Mouse (Mus musculus): Measurements from ENCODE around the gene Camta1. TPM values are rescaled to one million over a fixed set of nuclear protein-coding genes. Genes with fewer than 3 reads are reported as not detected.

Gene Camta1
- total RNA-seq, 2 experiments from 2014 or later = 51.1 to 60.0 TPM

DNA sequence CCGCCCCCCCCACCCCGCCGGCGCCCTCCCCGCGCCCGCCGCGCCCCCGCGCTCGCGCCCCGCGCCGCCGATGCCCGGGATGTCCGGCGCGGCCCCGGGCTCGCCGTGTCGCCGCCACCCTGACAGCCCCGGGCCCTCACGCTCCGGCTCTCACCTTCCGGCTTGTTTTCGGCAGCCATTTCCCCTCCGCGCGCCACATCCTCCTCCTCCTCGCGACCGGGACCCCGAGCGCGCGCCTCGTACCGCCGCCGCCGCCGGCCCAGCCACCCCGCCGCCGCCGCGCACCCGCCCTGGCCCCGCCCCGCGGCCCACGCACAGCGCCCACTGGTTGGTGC is 238 bp downstream of the Camta1 start:
- no peak for DNase-seq (ENCODE audit: low spot score in 2 of 2)

DNA sequence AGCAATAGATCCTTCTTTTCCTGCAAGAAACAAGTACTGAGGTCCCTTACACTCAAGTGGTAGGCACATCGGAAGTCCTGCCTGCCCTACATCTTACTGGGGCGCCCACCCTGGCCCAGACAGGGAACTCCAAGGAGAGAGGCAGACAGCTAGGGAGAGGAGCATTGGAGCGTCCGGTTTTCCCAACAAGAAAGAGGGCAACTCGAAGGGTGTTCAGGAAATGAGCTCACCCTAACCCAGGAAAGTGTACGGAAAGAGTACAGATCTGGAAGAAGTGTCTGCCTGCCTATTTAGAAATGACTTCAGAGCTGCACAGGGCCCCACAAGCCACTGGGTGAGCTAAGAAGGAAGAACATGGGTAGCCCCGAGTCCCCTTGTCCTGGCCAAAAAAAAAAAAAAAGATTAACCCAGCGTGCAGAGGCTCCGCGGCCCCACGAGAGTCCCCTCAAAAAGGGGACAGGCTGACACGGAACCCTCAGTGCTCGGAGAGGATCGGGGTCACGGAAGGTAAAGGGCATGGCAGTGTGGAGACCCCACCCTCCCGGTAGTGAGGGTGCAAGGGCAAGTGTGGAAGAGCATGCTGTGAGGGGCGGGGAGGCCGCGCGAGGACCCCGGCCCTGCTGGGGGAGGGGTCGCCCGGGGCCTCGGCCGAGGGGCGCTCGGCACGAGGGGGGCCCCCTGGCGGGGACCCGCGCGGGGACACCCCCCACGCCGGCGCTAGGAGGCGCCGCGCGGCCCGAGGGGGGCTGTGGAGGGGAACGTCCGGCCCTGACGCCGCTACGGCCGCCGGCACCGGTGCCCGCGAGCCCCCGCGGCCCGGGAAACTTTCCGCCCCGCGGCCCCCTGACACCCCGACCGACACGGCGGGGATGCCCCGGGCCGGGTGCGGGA is 990 bp downstream of the Camta1 start:
- DNase-seq (ENCODE audit: low spot score in 2 of 2) = no peak

DNA sequence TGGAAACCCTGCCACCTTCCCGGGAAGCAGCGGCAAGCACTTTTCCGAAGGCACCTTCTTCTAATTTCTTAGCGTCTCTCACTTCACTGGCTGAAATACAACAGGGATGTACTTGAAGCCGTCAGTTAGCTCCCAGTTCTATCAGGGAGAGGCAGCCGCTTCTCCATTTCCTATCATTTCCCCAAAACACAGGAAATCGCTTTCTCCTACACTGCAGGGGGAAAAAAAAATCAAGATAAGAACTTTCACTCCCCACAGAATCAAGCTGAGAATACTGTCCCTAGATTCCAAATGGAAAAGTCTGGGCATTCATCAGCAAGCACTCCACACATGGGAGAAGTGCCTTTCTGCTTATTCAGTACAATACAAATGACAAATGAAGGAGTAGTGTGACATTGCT is 2.4 kb downstream of the Camta1 start:
- DNase-seq (ENCODE audit: low spot score in 2 of 2) = no peak

DNA sequence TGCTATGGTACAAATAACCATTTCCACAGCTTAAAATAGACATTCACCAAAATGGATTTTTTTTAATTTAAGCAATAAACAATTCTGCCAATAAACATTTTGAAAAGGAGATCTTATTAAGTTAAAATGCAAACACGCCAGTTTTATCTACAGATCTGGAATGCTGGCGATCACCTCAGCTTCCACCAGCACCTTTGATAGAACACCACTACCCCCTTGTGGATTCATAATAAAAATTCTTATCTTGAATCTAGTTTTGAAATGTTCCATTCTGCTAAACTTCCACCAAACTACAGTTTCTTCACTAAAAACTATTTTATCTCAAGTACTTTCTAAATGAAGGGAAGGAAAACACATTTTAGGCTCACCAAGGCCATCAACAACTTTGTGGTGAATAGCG is 7.7 kb downstream of the Camta1 start:
- no peak for DNase-seq (ENCODE audit: low spot score in 2 of 2)

GRCm38 (mm10) chr4:151851179-151851578 is 10.5 kb downstream of the Camta1 start:
- peak in 1 of 2 experiments; percentile 10 for DNase-seq (ENCODE audit: low spot score in 2 of 2)

DNA sequence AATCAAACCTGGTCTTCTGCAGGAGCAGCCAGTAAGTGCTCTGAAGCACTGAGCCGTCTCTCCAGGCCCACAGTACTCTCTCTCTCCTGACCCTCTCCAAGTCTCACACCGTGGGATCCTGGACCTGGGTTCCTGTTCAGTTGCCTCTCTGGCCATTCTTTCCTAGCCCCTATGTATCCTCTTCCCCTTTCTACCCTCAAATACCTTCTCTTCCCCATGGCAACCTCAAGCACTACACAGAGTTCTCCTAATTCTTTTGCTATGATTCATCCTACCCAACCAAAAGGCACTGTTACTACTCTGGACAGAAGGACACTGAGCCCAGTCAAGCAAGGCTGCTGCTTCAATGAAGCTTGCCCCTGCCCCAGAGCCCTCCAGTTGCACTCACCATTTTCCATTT is 19.1 kb downstream of the Camta1 start:
- no peak for DNase-seq (ENCODE audit: low spot score in 2 of 2)

- DNase-seq (ENCODE audit: low spot score in 2 of 2) = no peak
Observed at GRCm38 (mm10) chr4:151838518-151838917, 23.2 kb downstream of the Camta1 start.

DNA sequence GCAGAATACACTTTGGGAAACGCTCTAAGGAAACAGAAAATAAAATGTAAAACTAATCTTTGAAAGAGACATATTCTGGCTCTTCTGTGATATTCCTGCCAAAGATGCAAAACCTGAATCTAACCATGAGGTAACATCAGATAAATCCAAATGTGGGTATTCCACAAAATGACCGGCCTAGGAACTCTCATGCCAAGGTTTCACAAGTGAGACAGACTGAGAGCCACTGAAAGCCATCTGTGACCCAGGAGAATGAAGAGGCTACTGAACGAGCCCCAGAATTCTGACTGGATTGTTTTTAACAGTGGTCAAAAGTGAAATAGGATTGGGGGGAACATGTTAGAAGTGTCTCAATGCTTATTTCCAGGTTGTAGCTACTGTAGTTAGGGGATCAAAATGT is 25.8 kb downstream of the Camta1 start:
- DNase-seq (ENCODE audit: low spot score in 2 of 2) = no peak

DNA sequence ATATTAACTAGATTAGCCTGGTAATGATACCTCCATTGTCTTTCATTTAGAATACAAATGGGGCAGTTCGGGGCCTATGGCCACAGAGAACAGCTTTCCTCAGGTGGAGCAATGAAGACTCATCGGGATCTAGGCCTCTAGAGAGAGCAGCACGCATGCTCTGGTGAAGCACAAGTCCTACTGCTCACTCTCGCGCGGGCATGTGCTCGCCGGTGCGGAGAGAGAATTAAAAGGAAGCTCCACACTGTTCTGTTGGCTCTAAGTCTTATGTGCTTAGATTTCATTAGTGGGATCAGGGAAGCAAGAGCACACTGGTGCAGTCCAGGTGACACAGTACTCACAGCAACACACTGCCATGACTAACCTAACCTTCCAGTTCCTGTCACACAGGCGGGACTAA is 27.1 kb downstream of the Camta1 start:
- no peak for DNase-seq (ENCODE audit: low spot score in 2 of 2)

GRCm38 (mm10) chr4:151833940-151834449 is 27.7 kb downstream of the Camta1 start:
- DNase-seq (ENCODE audit: low spot score in 2 of 2) = no peak

DNA sequence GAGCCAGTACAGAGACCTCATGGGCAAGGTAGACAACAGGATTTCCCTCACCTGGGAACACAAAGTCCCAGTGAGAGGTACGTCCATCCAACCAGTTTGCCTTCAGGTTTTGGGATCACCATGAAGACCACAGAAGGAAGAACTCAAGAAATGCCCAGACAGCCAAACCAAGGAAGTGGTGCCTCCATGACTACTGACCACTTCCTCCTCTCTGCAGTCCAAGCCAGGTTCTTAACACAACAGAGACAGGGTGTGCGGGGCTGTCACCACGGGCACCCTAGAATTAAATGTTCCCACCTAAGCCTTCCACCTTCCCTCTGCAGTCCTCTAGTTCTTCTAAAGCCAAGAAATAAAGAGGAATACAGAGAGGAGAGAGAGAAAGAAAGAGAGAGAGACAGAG is 33.8 kb downstream of the Camta1 start:
- DNase-seq (ENCODE audit: low spot score in 2 of 2) = no peak

- DNase-seq (ENCODE audit: low spot score in 2 of 2) = no peak
Observed at GRCm38 (mm10) chr4:151827356-151827755, 34.3 kb downstream of the Camta1 start.

GRCm38 (mm10) chr4:151823963-151824362 is 37.7 kb downstream of the Camta1 start:
- no peak for DNase-seq (ENCODE audit: low spot score in 2 of 2)

GRCm38 (mm10) chr4:151822986-151823385 is 38.7 kb downstream of the Camta1 start:
- no peak for DNase-seq (ENCODE audit: low spot score in 2 of 2)

GRCm38 (mm10) chr4:151817981-151818766 is 43.5 kb downstream of the Camta1 start:
- DNase-seq (ENCODE audit: low spot score in 2 of 2) = no peak

GRCm38 (mm10) chr4:151813711-151814110 is 48.0 kb downstream of the Camta1 start:
- DNase-seq (ENCODE audit: low spot score in 2 of 2) = no peak

DNA sequence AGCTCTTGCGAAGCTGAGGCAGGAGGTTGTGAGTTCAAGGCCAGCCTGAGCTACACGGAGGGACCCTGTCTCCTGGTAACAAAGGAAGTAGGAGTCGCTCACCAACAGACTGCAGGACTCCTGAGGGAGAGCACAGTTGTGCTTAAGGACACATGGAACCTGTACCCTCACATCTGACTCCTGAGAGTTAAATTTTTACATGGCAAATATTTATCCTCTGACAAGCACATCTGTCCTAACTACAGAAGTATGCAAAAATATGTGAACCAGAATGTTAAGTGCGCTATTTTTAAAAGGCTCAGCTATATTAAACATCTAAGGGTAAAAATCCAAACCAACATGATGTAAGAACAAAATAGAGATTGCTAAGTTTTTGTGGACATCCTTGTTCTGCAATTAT is 56.0 kb downstream of the Camta1 start:
- no peak for DNase-seq (ENCODE audit: low spot score in 2 of 2)

- no peak for DNase-seq (ENCODE audit: low spot score in 2 of 2)
Observed at GRCm38 (mm10) chr4:151805046-151805445, 56.6 kb downstream of the Camta1 start.

DNA sequence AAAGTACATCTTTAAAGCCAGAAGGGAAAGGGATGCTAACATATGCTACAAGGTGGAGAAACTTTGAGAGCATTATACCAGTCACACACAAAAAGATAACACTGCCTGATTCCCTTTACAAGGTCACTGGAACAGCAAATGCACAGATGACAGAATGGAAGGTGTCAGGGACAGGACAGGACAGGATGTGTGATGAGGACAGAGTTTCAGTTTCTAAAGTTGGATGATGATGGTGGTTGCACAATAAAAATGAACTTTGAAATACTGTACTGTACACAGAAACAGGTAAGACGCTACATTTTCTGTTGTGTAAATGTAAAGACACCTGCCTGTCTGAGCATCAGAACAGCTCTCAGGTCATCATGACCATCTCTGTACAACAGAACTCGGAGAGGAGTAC is 57.5 kb downstream of the Camta1 start:
- DNase-seq (ENCODE audit: low spot score in 2 of 2) = no peak

DNA sequence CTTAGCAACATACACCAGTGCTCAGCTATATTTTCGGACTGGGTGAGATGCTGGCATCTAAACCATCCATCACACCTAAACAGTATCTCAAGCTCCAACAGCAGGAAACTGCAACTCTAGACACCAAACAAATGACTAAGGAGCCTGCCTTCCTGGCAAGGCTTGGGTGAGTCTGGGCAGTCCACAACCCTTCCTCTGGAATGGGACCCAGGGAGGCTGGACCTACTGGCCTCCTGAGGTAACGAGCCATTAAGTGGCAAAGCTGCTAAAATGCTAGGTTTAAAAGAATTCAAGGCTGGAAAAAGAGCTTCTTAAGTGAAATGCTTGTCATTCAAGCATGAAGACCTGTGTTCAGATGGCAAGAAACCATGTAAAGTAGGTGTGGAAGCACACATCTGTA is 63.0 kb downstream of the Camta1 start:
- DNase-seq (ENCODE audit: low spot score in 2 of 2) = no peak

DNA sequence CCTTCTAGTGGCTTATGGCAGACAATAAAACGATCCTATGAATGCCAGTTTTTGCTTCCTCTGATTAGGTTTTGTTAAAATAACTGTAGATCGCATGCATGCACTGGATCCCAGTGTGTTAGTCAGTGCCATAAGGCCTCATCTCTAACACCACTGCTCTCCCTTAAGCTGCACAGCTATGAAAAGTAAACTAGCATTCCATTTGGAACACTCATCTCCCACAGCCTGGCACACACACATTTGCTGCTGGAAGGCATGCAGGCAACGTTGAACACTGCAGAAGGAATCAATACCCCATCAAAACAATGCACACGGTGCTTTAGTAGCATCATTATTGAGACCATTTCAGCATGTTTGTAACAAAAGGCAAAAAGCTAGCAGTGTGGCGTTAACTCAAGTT is 68.0 kb downstream of the Camta1 start:
- no peak for DNase-seq (ENCODE audit: low spot score in 2 of 2)

DNA sequence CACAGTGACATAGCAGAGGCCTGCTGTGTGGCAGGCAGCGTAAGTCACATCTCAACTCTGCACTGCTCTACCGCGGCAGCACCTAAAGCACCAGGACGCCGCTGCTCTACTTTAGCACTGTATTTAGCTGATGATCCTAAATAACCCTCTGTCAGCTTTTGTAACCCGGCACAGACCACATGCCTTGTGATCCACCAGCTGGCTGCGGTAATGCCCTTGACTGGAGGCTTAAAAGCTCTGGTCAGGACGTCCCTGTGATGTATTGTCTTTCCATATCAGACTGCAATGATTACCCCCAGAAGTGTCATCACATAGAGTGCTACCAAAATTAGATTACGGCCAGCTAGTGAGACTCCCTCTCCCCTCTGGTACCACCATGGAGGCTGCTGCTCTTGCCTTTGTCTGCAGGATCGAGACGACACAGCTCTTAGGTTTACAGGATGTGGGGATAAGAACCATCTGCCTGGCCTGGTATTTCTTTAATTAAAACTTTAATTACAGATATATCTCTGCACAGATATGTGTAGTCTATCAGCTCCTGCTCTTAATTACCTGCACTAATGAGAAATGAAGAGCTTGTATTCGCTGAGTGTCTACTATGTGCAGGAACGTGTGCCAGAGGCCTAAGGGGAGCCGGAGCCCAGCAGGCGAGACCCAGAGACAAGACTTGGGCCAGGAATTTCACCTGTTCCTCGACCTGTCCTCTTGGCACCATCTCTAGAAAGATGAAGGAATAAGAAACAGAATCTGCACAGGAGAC is 74.5 kb downstream of the Camta1 start:
- no peak for DNase-seq (ENCODE audit: low spot score in 2 of 2)
